Mouse (Mus musculus) heart, postnatal 4 days (tissue): ENCODE results near the gene Olfr628. TPM values are rescaled to one million over a fixed set of nuclear protein-coding genes. Genes with fewer than 3 reads are reported as not detected.
"Not testable (repeated sequence)": the region's sequence is repeated elsewhere in the genome, so short reads cannot be mapped to it uniquely, and the experiment has no call there.

ENCODE experiments used
- DNase-seq: peaks from one replicate; pipeline ENCODE4 v3.0.0; 2021
- total RNA-seq, 2 experiments: library from RNA; stranded (reverse); gene quantifications; 2 replicates each; pipeline ENCODE4 v1.2.3; 2021

Gene Olfr628
- total RNA-seq = not detected

DNA sequence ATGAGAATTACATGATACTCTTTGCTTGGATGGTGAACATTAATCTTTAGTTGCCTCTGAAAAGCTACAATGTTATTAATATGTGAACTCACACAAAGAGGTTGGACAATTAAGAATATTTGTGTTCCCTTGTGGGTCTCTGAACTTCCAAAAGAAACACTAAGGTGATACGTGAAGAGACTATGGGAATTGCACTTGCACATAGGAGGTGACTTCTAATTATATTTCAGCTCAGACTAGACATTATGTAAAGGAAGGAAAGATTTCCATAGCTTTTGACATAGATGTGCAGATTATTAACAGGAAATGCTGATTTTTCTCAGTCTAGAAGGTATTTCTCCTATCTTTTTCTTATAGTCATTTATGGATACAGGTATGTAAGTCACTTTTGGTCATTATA is at the start of gene Olfr628:
Gene Olfr628, plus strand, starts transcription at position 301 of the 400 bp plus-strand sequence.
- DNase-seq = no peak

DNA sequence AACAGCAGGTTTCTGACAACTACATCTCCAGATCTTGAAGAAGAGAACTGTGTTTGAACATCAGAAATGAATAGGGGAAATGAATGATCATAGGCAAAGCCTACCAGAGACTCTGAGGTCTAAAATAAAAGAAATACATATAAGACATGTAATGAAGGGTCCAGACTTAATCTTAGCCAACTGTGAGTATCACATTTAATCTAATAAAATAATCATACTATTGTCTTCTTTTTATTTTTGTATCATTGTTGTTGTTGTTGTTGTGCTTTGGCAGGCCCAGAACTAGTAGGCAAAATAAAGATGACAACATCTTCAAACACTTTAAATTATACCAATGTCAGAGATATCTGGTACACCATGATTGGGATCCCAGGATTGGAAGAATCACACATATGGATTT is 47.8 kb upstream of the Olfr628 start, which contains the start of gene Olfr625-ps1:
Gene Olfr625-ps1, plus strand, starts transcription at position 301 of the 400 bp plus-strand sequence.
- DNase-seq = no peak

DNA sequence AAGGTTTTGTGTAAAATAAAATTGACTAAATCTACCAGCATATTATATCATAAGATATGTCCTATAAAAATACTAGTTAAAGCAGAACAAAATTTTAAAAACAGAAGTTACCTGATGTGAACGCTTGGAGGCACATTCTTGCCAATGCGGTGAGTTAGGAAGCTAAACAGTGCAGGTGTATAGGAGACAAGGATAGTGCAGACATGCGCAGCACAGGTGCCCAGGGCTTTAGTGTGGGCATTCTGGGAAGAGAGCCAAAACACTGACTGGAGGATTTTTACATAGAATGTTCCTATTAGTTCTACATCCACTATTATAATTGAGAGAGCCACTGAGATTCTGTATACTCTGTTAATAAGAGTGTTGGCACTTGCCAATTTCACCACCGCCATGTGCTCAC is 30.7 kb upstream of the Olfr628 start:
- no peak for DNase-seq

DNA sequence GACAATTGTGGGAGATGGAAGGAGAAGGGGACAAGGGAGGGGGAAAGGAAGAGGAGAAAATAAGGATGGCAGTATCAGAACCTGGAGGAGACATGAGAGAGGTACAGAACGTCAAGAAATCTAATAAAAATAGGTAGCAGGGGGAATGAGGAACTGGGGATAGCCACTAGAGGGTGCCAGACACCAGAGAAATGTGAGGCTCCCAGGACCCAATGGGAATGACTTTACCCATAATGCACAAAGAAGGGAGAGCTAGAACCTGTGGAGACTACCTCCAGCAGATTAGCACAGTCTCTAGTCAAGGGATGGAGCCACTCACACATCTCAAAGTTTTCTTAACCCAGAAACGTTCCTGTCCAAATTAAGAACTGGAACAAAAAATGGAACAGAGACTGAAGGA is 18.1 kb upstream of the Olfr628 start:
- no peak for DNase-seq

DNA sequence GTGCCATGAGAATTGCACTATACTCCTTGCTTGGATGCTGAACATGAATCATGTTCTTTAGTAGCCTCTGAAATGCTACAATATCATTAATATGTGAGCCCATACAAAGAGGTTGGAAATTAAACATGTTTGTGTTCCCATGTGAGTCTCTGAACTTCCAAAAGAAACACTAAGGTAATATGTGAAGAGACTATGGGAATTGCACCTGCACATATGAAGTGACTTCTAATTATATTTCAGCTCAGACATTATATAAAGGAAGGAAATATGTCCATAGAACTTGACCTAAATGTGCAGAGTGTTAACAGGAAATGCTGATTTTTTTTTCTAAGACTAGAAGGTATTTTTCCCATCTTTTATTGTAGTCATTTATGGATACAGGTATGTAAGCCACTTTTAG is 15.8 kb upstream of the Olfr628 start, which contains the start of gene Olfr243:
Gene Olfr243, plus strand, starts transcription at position 301 of the 400 bp plus-strand sequence.
- no peak for DNase-seq

DNA sequence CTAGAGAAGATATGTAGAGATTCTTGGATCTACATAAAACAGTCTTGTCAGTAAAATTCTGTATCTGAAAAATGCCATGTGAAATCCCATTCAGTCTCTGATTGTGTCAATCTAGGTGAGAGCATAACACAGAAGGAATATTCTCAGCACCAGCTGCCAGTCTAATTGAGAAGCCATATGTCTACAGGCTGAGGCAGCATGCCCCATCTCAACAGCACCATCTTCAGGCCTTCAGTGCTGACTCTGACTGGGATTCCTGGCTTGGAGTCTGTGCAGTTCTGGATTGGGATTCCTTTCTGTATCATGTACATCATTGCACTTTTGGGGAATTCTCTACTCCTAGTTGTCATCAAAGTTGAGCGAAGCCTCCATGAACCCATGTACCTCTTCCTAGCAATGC is 13.8 kb upstream of the Olfr628 start:
- DNase-seq = not testable (repeated sequence)

DNA sequence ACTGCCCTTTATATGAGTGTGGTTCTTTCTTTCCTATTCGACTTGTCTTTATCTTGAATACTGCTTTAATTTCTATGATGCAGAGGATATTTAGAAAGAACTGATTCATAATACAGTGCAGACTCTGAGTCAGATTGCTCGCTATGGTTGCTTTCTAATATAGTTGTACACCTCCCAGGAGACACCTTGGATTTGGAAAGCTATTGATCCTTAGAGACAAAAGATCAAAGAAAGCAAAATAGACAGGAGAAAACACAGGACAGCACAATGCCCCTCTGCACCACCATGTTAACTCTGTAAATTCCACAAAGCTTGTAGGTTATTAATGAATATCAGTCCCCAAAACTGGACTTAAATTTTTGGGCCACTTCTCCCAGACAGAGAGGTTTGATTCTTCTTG is 14.7 kb downstream of the Olfr628 start, which contains the start of gene Olfr629:
Gene Olfr629, minus strand, starts transcription at position 101 of the 400 bp plus-strand sequence.
- no peak for DNase-seq

DNA sequence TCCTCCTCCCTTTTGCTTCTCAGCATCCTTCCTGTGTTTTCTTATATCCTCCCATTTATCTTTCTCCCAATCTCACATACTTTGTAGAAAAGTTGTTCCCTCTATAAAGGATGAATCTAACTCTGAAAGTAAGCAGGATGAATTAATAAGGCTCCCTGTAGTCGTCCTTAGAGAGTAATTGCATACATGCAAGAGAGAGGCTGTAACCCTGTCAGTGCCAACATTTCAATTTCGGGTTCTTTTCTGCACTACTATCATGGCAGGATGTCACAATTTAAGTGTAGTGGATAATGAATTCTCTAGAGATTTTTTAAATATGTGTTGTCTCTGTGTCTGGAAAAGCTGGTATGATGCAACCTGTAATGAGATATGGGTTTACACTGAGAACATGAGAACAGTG is 27.1 kb downstream of the Olfr628 start, which contains the start of gene Olfr630:
Gene Olfr630, minus strand, starts transcription at position 101 of the 400 bp plus-strand sequence.
- no peak for DNase-seq

DNA sequence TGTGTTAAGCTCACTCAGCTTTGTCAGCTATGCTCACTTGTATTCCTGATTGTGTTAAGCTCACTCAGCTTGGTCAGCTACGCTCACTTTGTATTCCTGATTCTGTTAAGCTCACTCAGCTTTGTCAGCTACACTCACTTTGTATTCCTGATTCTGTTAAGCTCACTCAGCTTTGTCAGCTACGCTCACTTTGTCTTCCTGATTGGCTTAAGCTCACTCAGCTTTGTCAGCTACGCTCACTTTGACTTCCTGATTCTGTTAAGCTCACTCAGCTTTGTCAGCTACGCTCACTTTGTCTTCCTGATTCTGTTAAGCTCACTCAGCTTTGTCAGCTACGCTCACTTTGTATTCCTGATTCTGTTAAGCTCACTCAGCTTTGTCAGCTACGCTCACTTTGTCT is 32.0 kb downstream of the Olfr628 start:
- not testable (repeated sequence) for DNase-seq

DNA sequence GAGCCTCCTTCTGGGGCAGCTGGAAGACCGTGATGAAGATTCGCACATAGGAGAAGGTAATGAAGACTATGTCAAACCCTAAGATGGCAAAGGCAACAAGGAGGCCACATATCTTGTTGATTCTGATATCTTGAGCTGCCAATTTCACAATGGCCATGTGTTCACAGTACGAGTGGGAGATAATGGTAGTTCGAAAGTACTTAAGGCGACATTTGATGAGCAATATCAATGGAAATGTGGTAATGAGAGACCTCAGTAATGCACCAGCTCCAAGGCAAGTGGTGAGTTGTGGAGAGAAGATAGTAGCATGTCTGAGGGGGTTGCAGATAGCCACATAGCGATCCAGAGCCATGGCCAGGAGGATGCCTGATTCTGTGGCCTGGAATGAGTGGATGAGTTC is 37.5 kb downstream of the Olfr628 start:
- not testable (repeated sequence) for DNase-seq

DNA sequence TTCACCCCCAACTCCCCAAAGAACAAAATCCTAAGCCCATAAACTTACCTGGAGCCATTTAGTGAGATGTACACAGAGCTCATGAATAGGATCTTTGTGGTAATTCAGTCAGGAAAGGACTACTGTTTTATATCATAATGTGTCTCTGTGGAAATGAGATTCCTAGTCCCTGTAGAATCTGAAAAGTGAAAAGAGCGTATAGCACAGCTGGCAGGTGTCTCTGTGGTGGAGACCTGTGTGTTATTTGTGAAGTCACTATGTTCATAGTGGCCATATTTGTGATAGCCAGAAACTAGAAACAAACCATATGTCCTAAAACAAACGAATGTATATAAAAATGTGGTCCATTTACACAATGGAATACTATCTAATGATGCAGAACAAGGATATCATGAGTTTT is 41.3 kb downstream of the Olfr628 start, which contains the start of gene Olfr69:
Gene Olfr69, minus strand, starts transcription at position 101 of the 400 bp plus-strand sequence.
- DNase-seq = no peak

DNA sequence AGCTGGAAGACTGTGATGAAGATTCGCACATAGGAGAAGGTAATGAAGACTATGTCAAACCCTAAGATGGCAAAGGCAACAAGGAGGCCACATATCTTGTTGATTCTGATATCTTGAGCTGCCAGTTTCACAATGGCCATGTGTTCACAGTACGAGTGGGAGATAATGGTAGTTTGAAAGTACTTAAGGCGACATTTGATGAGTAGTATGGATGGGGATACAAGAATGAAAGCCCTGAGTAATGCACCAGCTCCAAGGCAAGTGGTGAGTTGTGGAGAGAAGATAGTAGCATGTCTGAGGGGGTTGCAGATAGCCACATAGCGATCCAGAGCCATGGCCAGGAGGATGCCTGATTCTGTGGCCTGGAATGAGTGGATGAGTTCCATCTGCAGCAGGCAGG is 47.5 kb downstream of the Olfr628 start:
- not testable (repeated sequence) for DNase-seq

DNA sequence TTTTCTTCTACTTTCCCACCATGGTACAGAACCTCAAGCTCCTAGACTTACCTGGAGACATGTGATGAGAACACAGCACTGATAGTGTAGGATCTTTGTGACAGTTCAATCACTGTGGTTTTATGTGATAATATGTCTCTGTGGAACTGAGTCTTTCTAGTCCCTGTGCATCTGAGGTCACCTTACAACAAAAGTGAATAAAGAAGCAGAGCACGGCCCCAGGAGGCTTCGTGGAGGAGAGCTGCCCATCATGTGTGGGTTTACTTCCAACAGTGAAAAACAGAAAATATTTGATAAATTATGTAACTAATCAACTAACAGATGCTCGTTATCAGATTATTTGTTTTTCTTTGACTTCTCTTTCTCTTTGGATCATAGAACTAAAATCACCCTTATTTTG is 49.4 kb downstream of the Olfr628 start, which contains the start of gene Olfr68:
Gene Olfr68, minus strand, starts transcription at position 101 of the 400 bp plus-strand sequence.
- DNase-seq = no peak

Other genes starting within 250 kb of the Olfr628 start
- gene Olfr609, start 232.3 kb upstream of the Olfr628 start, total RNA-seq = not detected
- not detected for gene Olfr610, start 218.3 kb upstream of the Olfr628 start, total RNA-seq
- gene Olfr611, start 209.5 kb upstream of the Olfr628 start, total RNA-seq = not detected
- not detected for gene Olfr612, start 187.7 kb upstream of the Olfr628 start, total RNA-seq
- not detected for gene Olfr613, start 182.3 kb upstream of the Olfr628 start, total RNA-seq
- gene Olfr615, start 174.3 kb upstream of the Olfr628 start, total RNA-seq = not detected
- gene Olfr616, start 161.2 kb upstream of the Olfr628 start, total RNA-seq = not detected
- not detected for gene Olfr617, start 157.3 kb upstream of the Olfr628 start, total RNA-seq
- gene Olfr618, start 140.3 kb upstream of the Olfr628 start, total RNA-seq = not detected
- gene Olfr619, start 129.8 kb upstream of the Olfr628 start, total RNA-seq = not detected
- not detected for gene Olfr620, start 117.8 kb upstream of the Olfr628 start, total RNA-seq
- not detected for gene Olfr622, start 87.7 kb upstream of the Olfr628 start, total RNA-seq
- not detected for gene Olfr623, start 66.7 kb upstream of the Olfr628 start, total RNA-seq
- gene Olfr624, start 59.2 kb upstream of the Olfr628 start, total RNA-seq = not detected
- gene Olfr625-ps1, start 47.7 kb upstream of the Olfr628 start, total RNA-seq = not detected
- not detected for gene Olfr243, start 15.7 kb upstream of the Olfr628 start, total RNA-seq
- not detected for gene Olfr629, start 14.6 kb downstream of the Olfr628 start, total RNA-seq
- not detected for gene Olfr630, start 27.0 kb downstream of the Olfr628 start, total RNA-seq
- not detected for gene Olfr69, start 41.2 kb downstream of the Olfr628 start, total RNA-seq
- not detected for gene Olfr68, start 49.3 kb downstream of the Olfr628 start, total RNA-seq
- gene Olfr67, start 61.4 kb downstream of the Olfr628 start, total RNA-seq = not detected
- gene Hbb-bt, start 83.6 kb downstream of the Olfr628 start, total RNA-seq = 1,000 to 10,000 TPM in 1 of 2 experiments, 100 to 1,000 TPM in 1; 541 to 1,864 TPM
- over 10,000 TPM in 1 of 2 experiments, 1,000 to 10,000 TPM in 1; 4,494 to 12,962 TPM for gene Hbb-bs, start 97.7 kb downstream of the Olfr628 start, total RNA-seq
- not detected for gene Hbb-bh2, start 110.1 kb downstream of the Olfr628 start, total RNA-seq
- gene Hbb-bh1, start 112.8 kb downstream of the Olfr628 start, total RNA-seq = not detected
- under 1 TPM in 1 of 2 experiments, not detected in 1; 0.74 TPM for gene Hbb-y, start 122.8 kb downstream of the Olfr628 start, total RNA-seq
- not detected for gene Olfr66, start 155.9 kb downstream of the Olfr628 start, total RNA-seq
- gene Olfr64, start 164.1 kb downstream of the Olfr628 start, total RNA-seq = not detected
- not detected for gene Olfr65, start 173.1 kb downstream of the Olfr628 start, total RNA-seq
- gene Olfr631, start 198.5 kb downstream of the Olfr628 start, total RNA-seq = not detected
- gene Olfr632, start 204.0 kb downstream of the Olfr628 start, total RNA-seq = not detected
- not detected for gene Olfr633, start 214.1 kb downstream of the Olfr628 start, total RNA-seq
- under 1 TPM in 1 of 2 experiments, not detected in 1; 0.05 TPM for gene Olfr635, start 240.8 kb downstream of the Olfr628 start, total RNA-seq